Mouse (Mus musculus): Measurements from ENCODE around the gene Olfr372. TPM values are rescaled to one million over a fixed set of nuclear protein-coding genes. Genes with fewer than 3 reads are reported as not detected.
"Not testable (repeated sequence)": the region's sequence is repeated elsewhere in the genome, so short reads cannot be mapped to it uniquely, and the experiment has no call there.

Gene Olfr372
- polyA plus RNA-seq, 1 experiment from 2014 or later, result not detected

DNA sequence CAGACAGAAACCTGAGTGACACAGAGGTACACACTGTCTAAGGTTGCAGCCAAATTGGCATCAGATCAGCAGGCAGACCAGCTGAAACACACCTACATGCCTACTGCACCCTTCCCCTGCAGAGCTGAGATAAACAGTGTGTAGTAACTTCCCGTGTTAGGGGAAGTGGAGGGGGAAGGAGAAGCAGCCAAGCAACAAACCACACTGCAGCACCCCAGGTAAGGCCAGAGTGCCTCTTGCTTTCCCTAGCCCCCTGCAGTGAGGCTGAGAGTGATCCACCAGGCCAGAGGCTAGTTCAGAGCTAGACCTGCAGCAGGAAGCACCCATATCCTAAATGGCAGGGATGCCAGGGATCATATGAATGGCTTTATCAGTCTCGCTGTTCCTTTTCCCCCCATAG lies 23.7 kb upstream of the Olfr372 start:
- not testable (repeated sequence) for H3K27me3 ChIP-seq (replicated peaks; ENCODE audit: control insufficient read depth, insufficient read depth, low read length); DNase-seq (ENCODE audit: low spot score); H3K27ac ChIP-seq (ENCODE audit: low read depth, low read length); H3K9ac ChIP-seq (ENCODE audit: low read depth, low read length); H3K4me2 ChIP-seq; H3K4me1 ChIP-seq (replicated peaks; ENCODE audit: control insufficient read depth, insufficient read depth, low read length); H3K36me3 ChIP-seq (ENCODE audit: control insufficient read depth, insufficient read depth, low read length); H3K4me3 ChIP-seq (ENCODE audit: low read depth, low read length); ATAC-seq (replicated peaks; ENCODE audit: low FRiP score); H3K9me3 ChIP-seq (ENCODE audit: control insufficient read depth, low read length)
- WGBS, result 47% methylated on average over 2 of the region's 2 CpGs

DNA sequence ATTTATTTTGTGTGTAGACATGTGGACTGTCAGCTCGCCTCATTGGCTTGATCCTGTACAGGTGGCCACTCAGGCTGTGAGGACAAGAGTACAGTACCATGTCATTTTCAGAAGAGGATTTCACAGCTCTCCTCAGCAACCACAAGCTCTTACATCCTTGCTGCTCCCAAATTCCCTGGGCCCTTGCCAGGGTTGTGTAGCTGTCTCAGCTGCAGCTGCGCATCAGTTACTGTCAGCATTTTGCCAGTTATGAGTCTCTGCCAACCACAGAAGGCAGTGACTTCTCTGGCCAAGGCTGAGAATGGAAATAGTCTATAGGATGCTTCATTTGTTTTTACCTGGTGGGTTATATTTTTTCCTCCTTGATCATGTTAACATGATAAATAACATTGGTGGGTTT lies 22.9 kb upstream of the Olfr372 start:
- H3K4me3 ChIP-seq (ENCODE audit: low read depth, low read length), result no peak overlapping the region
- no peak overlapping the region for H3K4me2 ChIP-seq
- H3K9me3 ChIP-seq (ENCODE audit: control insufficient read depth, low read length), result no peaks in the 10 kb centered on the region
- WGBS, result 62% methylated on average over 2 of the region's 2 CpGs
- DNase-seq (ENCODE audit: low spot score), result no peak
- no peak overlapping the region for H3K27ac ChIP-seq (ENCODE audit: low read depth, low read length)
- H3K9ac ChIP-seq (ENCODE audit: low read depth, low read length), result no peak overlapping the region
- no peak for ATAC-seq (replicated peaks; ENCODE audit: low FRiP score)
- H3K36me3 ChIP-seq (ENCODE audit: control insufficient read depth, insufficient read depth, low read length), result no peaks in the 10 kb centered on the region
- H3K27me3 ChIP-seq (replicated peaks; ENCODE audit: control insufficient read depth, insufficient read depth, low read length), result no peaks in the 10 kb centered on the region
- no peaks in the 10 kb centered on the region for H3K4me1 ChIP-seq (replicated peaks; ENCODE audit: control insufficient read depth, insufficient read depth, low read length)

DNA sequence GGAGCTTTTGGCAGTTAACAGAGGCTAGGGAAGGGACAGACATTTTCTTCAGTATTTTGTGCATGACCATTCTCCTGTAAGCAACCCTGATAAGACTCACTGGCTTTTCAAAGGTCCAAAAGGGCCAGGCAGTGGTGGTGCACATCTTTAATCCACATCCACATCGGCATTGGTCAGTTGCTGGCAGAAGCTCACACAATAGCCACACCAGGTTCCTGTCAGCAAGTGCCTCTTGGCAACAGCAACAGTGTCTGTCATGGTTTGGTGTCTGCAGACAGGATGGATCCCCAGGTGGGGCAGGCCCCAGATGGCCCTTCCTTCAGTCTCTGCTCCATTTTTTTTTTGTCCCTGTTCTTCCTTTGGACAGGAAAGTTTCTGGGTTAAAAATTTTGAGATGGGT lies 22.0 kb upstream of the Olfr372 start:
- not testable (repeated sequence) for H3K4me3 ChIP-seq (ENCODE audit: low read depth, low read length); H3K36me3 ChIP-seq (ENCODE audit: control insufficient read depth, insufficient read depth, low read length); H3K4me2 ChIP-seq; H3K9ac ChIP-seq (ENCODE audit: low read depth, low read length); H3K9me3 ChIP-seq (ENCODE audit: control insufficient read depth, low read length); H3K27ac ChIP-seq (ENCODE audit: low read depth, low read length); H3K4me1 ChIP-seq (replicated peaks; ENCODE audit: control insufficient read depth, insufficient read depth, low read length); ATAC-seq (replicated peaks; ENCODE audit: low FRiP score); H3K27me3 ChIP-seq (replicated peaks; ENCODE audit: control insufficient read depth, insufficient read depth, low read length)
- peak; percentile 3 for DNase-seq (ENCODE audit: low spot score)
- 77% methylated on average over 1 of the region's 1 CpGs for WGBS

DNA sequence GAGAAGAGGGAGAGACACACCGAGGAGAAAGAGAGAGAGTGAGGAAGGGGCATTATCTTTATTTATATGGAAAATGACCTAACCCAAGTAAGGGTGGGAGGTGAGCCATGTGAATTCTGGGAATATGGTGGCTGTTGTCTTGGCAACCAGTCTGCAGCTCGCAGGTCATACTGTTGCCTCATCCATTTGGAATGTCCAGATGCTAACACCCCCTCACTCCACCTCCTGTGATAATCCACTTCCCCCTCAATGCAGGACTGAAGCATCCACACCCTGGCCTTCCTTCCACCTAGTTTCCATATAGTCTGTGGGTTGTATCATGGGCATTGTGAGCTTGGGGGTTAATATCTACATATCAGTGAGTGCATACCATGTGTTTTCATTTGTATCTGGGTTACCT lies 21.2 kb upstream of the Olfr372 start:
- ATAC-seq (replicated peaks; ENCODE audit: low FRiP score) (no peak), DNase-seq (ENCODE audit: low spot score) (peak; percentile 15)
- no peak overlapping the region for H3K27ac ChIP-seq (ENCODE audit: low read depth, low read length)
- WGBS, result 61% methylated on average over 2 of the region's 2 CpGs
- H3K4me2 ChIP-seq, result no peak overlapping the region
- H3K27me3 ChIP-seq (replicated peaks; ENCODE audit: control insufficient read depth, insufficient read depth, low read length), result no peaks in the 10 kb centered on the region
- H3K9me3 ChIP-seq (ENCODE audit: control insufficient read depth, low read length), result no peaks in the 10 kb centered on the region
- H3K4me3 ChIP-seq (ENCODE audit: low read depth, low read length), result no peak overlapping the region
- no peak overlapping the region for H3K9ac ChIP-seq (ENCODE audit: low read depth, low read length)
- H3K36me3 ChIP-seq (ENCODE audit: control insufficient read depth, insufficient read depth, low read length), result no peaks in the 10 kb centered on the region
- no peaks in the 10 kb centered on the region for H3K4me1 ChIP-seq (replicated peaks; ENCODE audit: control insufficient read depth, insufficient read depth, low read length)

DNA sequence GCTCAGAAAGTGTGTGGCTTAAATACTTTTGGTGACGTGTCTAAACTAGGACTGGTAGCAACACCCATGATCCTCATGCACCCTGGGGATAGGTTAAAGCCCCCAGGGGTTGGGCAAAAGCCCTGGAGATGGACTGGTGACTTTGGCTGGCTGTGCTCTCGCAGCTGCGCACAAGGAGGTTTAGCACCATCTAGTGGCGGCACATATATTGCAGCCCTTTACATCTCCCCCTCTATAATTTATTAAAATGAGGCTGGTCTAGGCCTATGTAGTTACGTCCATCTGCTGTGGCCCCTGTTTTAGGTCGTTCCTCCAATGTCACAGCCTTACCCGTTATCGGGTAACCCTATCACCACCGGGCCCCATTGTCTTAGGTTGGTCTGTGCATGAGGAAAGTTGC lies 16.1 kb upstream of the Olfr372 start:
- not testable (repeated sequence) for ATAC-seq (replicated peaks; ENCODE audit: low FRiP score); DNase-seq (ENCODE audit: low spot score)
- 14% methylated on average over 4 of the region's 9 CpGs for WGBS

DNA sequence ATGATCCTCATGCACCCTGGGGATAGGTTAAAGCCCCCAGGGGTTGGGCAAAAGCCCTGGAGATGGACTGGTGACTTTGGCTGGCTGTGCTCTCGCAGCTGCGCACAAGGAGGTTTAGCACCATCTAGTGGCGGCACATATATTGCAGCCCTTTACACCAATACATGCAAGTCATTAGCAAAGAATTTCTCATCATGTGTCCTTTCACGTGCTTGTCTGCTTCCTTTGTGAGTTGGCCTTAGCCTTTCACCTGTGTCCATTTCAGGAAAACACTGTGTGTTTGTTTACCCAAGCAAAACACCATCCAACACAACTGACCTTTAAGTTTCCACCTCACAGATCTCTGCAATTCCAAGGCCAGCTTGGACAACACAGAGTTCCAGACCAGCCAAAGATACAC lies 8.1 kb upstream of the Olfr372 start:
- not testable (repeated sequence) for H3K4me2 ChIP-seq; H3K9me3 ChIP-seq (ENCODE audit: control insufficient read depth, low read length); H3K4me3 ChIP-seq (ENCODE audit: low read depth, low read length); ATAC-seq (replicated peaks; ENCODE audit: low FRiP score); H3K36me3 ChIP-seq (ENCODE audit: control insufficient read depth, insufficient read depth, low read length); H3K27me3 ChIP-seq (replicated peaks; ENCODE audit: control insufficient read depth, insufficient read depth, low read length); H3K27ac ChIP-seq (ENCODE audit: low read depth, low read length); DNase-seq (ENCODE audit: low spot score); H3K9ac ChIP-seq (ENCODE audit: low read depth, low read length); H3K4me1 ChIP-seq (replicated peaks; ENCODE audit: control insufficient read depth, insufficient read depth, low read length)
- WGBS, result 55% methylated on average over 4 of the region's 4 CpGs

More for the DNA sequence above, 16.1 kb upstream of the Olfr372 start:
- H3K27me3 ChIP-seq (replicated peaks; ENCODE audit: control insufficient read depth, insufficient read depth, low read length); H3K9me3 ChIP-seq (ENCODE audit: control insufficient read depth, low read length); H3K4me3 ChIP-seq (ENCODE audit: low read depth, low read length); H3K36me3 ChIP-seq (ENCODE audit: control insufficient read depth, insufficient read depth, low read length); H3K27ac ChIP-seq (ENCODE audit: low read depth, low read length); H3K9ac ChIP-seq (ENCODE audit: low read depth, low read length); H3K4me2 ChIP-seq; H3K4me1 ChIP-seq (replicated peaks; ENCODE audit: control insufficient read depth, insufficient read depth, low read length): not testable (repeated sequence)

DNA sequence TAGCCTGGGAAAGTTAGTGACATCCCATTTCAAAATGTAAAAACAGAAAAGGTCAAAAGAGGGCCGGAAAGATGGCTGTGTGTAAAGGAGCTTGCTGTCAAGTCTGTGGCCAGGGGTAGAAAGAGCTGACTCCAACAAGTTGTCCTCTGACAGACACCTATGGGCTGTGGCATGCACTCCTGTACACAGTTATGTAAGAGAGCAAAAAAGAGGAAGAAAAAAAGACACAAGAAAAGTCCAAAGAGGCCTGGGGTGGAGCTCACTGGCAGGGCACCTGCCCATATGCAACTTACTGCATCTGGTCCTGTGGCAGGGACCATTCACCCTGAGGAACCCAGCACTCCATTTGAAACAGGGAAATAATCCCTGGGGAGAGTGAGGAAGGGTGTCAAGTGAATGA lies 1.5 kb downstream of the Olfr372 start:
- H3K4me1 ChIP-seq (replicated peaks; ENCODE audit: control insufficient read depth, insufficient read depth, low read length), result no peaks in the 10 kb centered on the region
- no peak overlapping the region for H3K9ac ChIP-seq (ENCODE audit: low read depth, low read length)
- H3K36me3 ChIP-seq (ENCODE audit: control insufficient read depth, insufficient read depth, low read length), result no peaks in the 10 kb centered on the region
- ATAC-seq (replicated peaks; ENCODE audit: low FRiP score), result no peak
- H3K27ac ChIP-seq (ENCODE audit: low read depth, low read length), result no peak overlapping the region
- H3K4me2 ChIP-seq, result no peak overlapping the region
- DNase-seq (ENCODE audit: low spot score), result no peak
- 68% methylated on average over 1 of the region's 1 CpGs for WGBS
- H3K4me3 ChIP-seq (ENCODE audit: low read depth, low read length), result no peak overlapping the region
- H3K9me3 ChIP-seq (ENCODE audit: control insufficient read depth, low read length), result no peaks in the 10 kb centered on the region
- no peaks in the 10 kb centered on the region for H3K27me3 ChIP-seq (replicated peaks; ENCODE audit: control insufficient read depth, insufficient read depth, low read length)

DNA sequence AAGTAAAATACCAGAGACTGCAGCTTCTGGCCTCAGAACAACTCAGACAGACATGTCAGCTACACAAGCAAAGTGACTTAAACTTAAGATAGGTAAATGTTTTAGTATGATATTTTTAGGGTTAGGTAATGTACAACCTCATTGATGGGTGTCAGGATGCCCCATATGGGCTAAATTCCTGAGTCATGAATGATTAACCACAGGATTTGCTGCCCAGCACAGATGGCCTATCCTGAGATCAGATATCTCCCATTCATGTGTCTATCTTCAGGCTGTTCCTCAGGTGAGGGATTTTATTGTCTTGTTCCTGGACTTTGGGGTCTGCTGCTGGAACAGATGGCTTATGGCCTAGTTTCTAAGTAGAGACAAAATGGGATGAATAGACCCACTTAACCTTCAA lies 13.6 kb downstream of the Olfr372 start:
- not testable (repeated sequence) for H3K9me3 ChIP-seq (ENCODE audit: control insufficient read depth, low read length); H3K4me1 ChIP-seq (replicated peaks; ENCODE audit: control insufficient read depth, insufficient read depth, low read length); ATAC-seq (replicated peaks; ENCODE audit: low FRiP score); H3K27ac ChIP-seq (ENCODE audit: low read depth, low read length); H3K9ac ChIP-seq (ENCODE audit: low read depth, low read length); DNase-seq (ENCODE audit: low spot score); H3K27me3 ChIP-seq (replicated peaks; ENCODE audit: control insufficient read depth, insufficient read depth, low read length); H3K36me3 ChIP-seq (ENCODE audit: control insufficient read depth, insufficient read depth, low read length); H3K4me3 ChIP-seq (ENCODE audit: low read depth, low read length); H3K4me2 ChIP-seq

DNA sequence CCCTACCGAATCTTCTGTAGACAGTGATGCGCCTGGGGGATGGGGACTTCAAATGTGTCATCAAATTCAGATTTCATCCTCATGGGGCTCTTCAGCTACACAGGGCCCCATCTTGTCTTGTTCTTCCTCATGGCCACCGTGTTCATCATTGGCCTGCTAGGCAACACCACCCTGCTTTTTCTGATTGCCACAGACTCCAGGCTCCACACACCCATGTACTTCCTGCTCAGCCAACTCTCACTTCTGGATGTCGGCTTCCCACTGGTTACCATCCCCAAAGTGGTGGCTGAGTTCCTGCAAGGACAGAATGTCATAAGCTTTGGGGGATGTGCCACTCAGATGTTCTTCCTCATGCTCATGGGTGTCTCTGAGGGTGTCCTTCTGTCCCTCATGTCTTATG lies 16.6 kb downstream of the Olfr372 start:
- not testable (repeated sequence) for H3K9ac ChIP-seq (ENCODE audit: low read depth, low read length); H3K27ac ChIP-seq (ENCODE audit: low read depth, low read length); H3K4me1 ChIP-seq (replicated peaks; ENCODE audit: control insufficient read depth, insufficient read depth, low read length); H3K36me3 ChIP-seq (ENCODE audit: control insufficient read depth, insufficient read depth, low read length); H3K4me3 ChIP-seq (ENCODE audit: low read depth, low read length); H3K27me3 ChIP-seq (replicated peaks; ENCODE audit: control insufficient read depth, insufficient read depth, low read length); ATAC-seq (replicated peaks; ENCODE audit: low FRiP score); H3K4me2 ChIP-seq; H3K9me3 ChIP-seq (ENCODE audit: control insufficient read depth, low read length); DNase-seq (ENCODE audit: low spot score)
- 70% methylated on average over 3 of the region's 4 CpGs for WGBS
